Mouse (Mus musculus) liver, embryonic 14.5 days (tissue): ENCODE measurements around the gene Nnmt. TPM values are rescaled to one million over a fixed set of nuclear protein-coding genes. Genes with fewer than 3 reads are reported as not detected.

Source experiments
- ATAC-seq: fragments of 200-750 bp; cut with Nextera tagmentation; 2 replicates; pipeline ENCODE4 v1.8.0; 2017; ENCODE audit warnings: moderate number of reproducible peaks, mild to moderate bottlenecking, moderate library complexity; ENCODE audit not compliant: insufficient read depth
- DNase-seq, 3 experiments: peaks; one replicate each; pipeline ENCODE4 v3.0.0-alpha.2; 2012 to 2013; ENCODE audit warnings: low read depth in 3 of 3, low spot score in 3 of 3
- H3K27ac ChIP-seq: fragments of 300-500 bp; sonication (generic); 2 replicates; pipeline ENCODE4 v1.5.1; 2014; ENCODE audit warnings: moderate library complexity, mild to moderate bottlenecking, control low read depth, inconsistent platforms
- H3K27me3 ChIP-seq: fragments of 300-500 bp; sonication (generic); 2 replicates; pipeline ENCODE4 v1.6.1; 2014; ENCODE audit warnings: mild to moderate bottlenecking, low read length, moderate library complexity; ENCODE audit not compliant: control insufficient read depth, insufficient read depth
- H3K36me3 ChIP-seq: fragments of 300-500 bp; sonication (generic); replicated peaks from 2 replicates; pipeline ENCODE4 v1.6.1; 2014; ENCODE audit warnings: low read depth; ENCODE audit not compliant: control insufficient read depth, insufficient read depth
- H3K4me1 ChIP-seq, 2 experiments: fragments of 200-500 bp in 1 of 2; fragments of 300-500 bp in 1 of 2; sonication (generic) in 1 of 2; replicated peaks; 2 replicates each; pipeline ENCODE4 v1.6.1; 2012 to 2014; ENCODE audit warnings: antibody characterized with exemption in 1 of 2, inconsistent platforms in 1 of 2, low read length in 1 of 2; ENCODE audit not compliant: control insufficient read depth in 2 of 2, insufficient read depth in 2 of 2
- H3K4me2 ChIP-seq: fragments of 300-500 bp; sonication (generic); 2 replicates; pipeline ENCODE4 v1.6.1; 2014; ENCODE audit warnings: low read depth, mild to moderate bottlenecking, control low read depth, moderate library complexity
- H3K4me3 ChIP-seq, 2 experiments: fragments of 200-500 bp in 1 of 2; fragments of 300-500 bp in 1 of 2; sonication (generic) in 1 of 2; 2 replicates each; pipeline ENCODE4 v1.5.1; 2012 to 2014; ENCODE audit warnings: low read depth in 2 of 2, low read length in 2 of 2, mild to moderate bottlenecking in 2 of 2, control low read depth in 1 of 2, inconsistent platforms in 1 of 2, moderate library complexity in 1 of 2; ENCODE audit not compliant: insufficient read depth in 1 of 2
- H3K9ac ChIP-seq: fragments of 300-500 bp; sonication (generic); replicated peaks from 2 replicates; pipeline ENCODE4 v1.6.1; 2014; ENCODE audit warnings: mild to moderate bottlenecking, control low read depth, moderate library complexity
- H3K9me3 ChIP-seq: fragments of 300-500 bp; sonication (generic); 2 replicates; pipeline ENCODE4 v1.6.1; 2016; ENCODE audit warnings: low read length, mixed read lengths; ENCODE audit not compliant: control insufficient read depth
- CTCF ChIP-seq: IDR thresholded peaks from 2 replicates; pipeline ENCODE4 v1.5.1; 2016; ENCODE audit warnings: antibody characterized with exemption, low read depth, control low read depth
- EP300 ChIP-seq: IDR thresholded peaks from 2 replicates; pipeline ENCODE4 v1.6.1; 2016; ENCODE audit warnings: antibody characterized with exemption, low read depth
- WGBS: fragments of 180-500 bp; shearing (Covaris S2); extraction: QIAGEN DNeasy Blood & Tissue Kit; methylation state at CpG from one replicate; pipeline ENCODE4 v1.1.7; 2014; ENCODE audit not compliant: insufficient replicate concordance; 5-methylcytosine and 5-hydroxymethylcytosine counted together
- polyA plus RNA-seq, 2 experiments: library from polyadenylated mRNA; depleted of rRNA in 1 of 2; stranded (reverse) in 1 of 2; unstranded in 1 of 2; fragments of >200 nt; fragmentation: Nextera tagmentation in 1 of 2; extraction: Ambion mirVana in 1 of 2; gene quantifications; 2 replicates each; pipeline versions ENCODE4 v1.2.1 to v1.2.3; 2012 to 2014

Gene Nnmt
- polyA plus RNA-seq, 2 experiments: 0.04 to 0.19 TPM

GRCm38 (mm10) chr9:48605697-48606096 lies 744 bp upstream of the Nnmt start:
- DNase-seq: no peak

GRCm38 (mm10) chr9:48604226-48604625 lies 727 bp downstream of the Nnmt start:
- no peaks in the 10 kb centered on the region for H3K4me1 ChIP-seq
- H3K27ac ChIP-seq: no peak overlapping the region
- ATAC-seq: no peak
- WGBS: 33% methylated on average over 1 of the region's 1 CpGs
- no peaks in the 10 kb centered on the region for H3K9me3 ChIP-seq
- no peak overlapping the region for H3K4me3 ChIP-seq
- no peak for TF ChIP-seq CTCF
- TF ChIP-seq EP300: no peak
- DNase-seq: no peak
- no peaks in the 10 kb centered on the region for H3K27me3 ChIP-seq
- no peak overlapping the region for H3K4me2 ChIP-seq
- no peaks in the 10 kb centered on the region for H3K36me3 ChIP-seq
- no peak overlapping the region for H3K9ac ChIP-seq

More at GRCm38 (mm10) chr9:48605697-48606096, 744 bp upstream of the Nnmt start:
- no peaks in the 10 kb centered on the region for H3K9me3 ChIP-seq
- H3K36me3 ChIP-seq: no peaks in the 10 kb centered on the region
- 71% methylated on average over 5 of the region's 5 CpGs for WGBS
- ATAC-seq: no peak
- no peak overlapping the region for H3K4me2 ChIP-seq
- no peak overlapping the region for H3K4me3 ChIP-seq
- H3K27ac ChIP-seq: no peak overlapping the region
- H3K4me1 ChIP-seq: no peaks in the 10 kb centered on the region
- no peak overlapping the region for H3K9ac ChIP-seq
- H3K27me3 ChIP-seq: no peaks in the 10 kb centered on the region
- TF ChIP-seq CTCF (peak; percentile 38; the same call in 1 of the 2 replicates), EP300 (no peak)

GRCm38 (mm10) chr9:48600881-48601280 lies 4.1 kb downstream of the Nnmt start:
- no peaks in the 10 kb centered on the region for H3K9me3 ChIP-seq
- no peaks in the 10 kb centered on the region for H3K36me3 ChIP-seq
- no peak overlapping the region for H3K4me3 ChIP-seq
- no peak overlapping the region for H3K4me2 ChIP-seq
- ATAC-seq: no peak
- TF ChIP-seq EP300 (no peak), CTCF (no peak)
- no peak overlapping the region for H3K9ac ChIP-seq
- no peak for DNase-seq
- H3K27ac ChIP-seq: no peak overlapping the region
- 43% methylated on average over 9 of the region's 9 CpGs for WGBS
- no peaks in the 10 kb centered on the region for H3K4me1 ChIP-seq
- no peaks in the 10 kb centered on the region for H3K27me3 ChIP-seq

- Histone ChIP-seq H3K9ac (no peak overlapping the region), H3K9me3 (no peaks in the 10 kb centered on the region), H3K36me3 (no peaks in the 10 kb centered on the region), H3K27ac (no peak overlapping the region), H3K27me3 (no peaks in the 10 kb centered on the region), H3K4me1 (no peaks in the 10 kb centered on the region), H3K4me3 (no peak overlapping the region), H3K4me2 (no peak overlapping the region)
- ATAC-seq: no peak
- 38% methylated on average over 2 of the region's 2 CpGs for WGBS
- no peak for DNase-seq
- TF ChIP-seq EP300 (no peak), CTCF (no peak)
These were observed 4.9 kb downstream of the Nnmt start for GRCm38 (mm10) chr9:48600066-48600465.

- no peaks in the 10 kb centered on the region for H3K4me1 ChIP-seq
- no peak overlapping the region for H3K4me3 ChIP-seq
- ATAC-seq (no peak), DNase-seq (no peak)
- H3K9me3 ChIP-seq: no peaks in the 10 kb centered on the region
- H3K9ac ChIP-seq: no peak overlapping the region
- no peak for TF ChIP-seq EP300
- no peak for TF ChIP-seq CTCF
- H3K27ac ChIP-seq: no peak overlapping the region
- WGBS: 55% methylated on average over 5 of the region's 5 CpGs
- H3K27me3 ChIP-seq: no peaks in the 10 kb centered on the region
- no peak overlapping the region for H3K4me2 ChIP-seq
- no peaks in the 10 kb centered on the region for H3K36me3 ChIP-seq
These were observed 7.5 kb downstream of the Nnmt start for GRCm38 (mm10) chr9:48597494-48597893.
